Mouse (Mus musculus) cerebellum, adult 2 months (tissue): ENCODE results near the gene Rsg1.

Experiments used
- CTCF ChIP-seq: fragments of 200-500 bp; IDR thresholded peaks from 2 replicates; pipeline ENCODE4 v1.5.1; 2011; ENCODE audit warnings: low read depth, mild to moderate bottlenecking, control low read depth, low read length, moderate library complexity, borderline replicate concordance; ENCODE audit not compliant: insufficient read depth
- POLR2A ChIP-seq: fragments of 200-500 bp; IDR thresholded peaks from 2 replicates; pipeline ENCODE4 v1.6.1; 2011; ENCODE audit warnings: low read length, control low read depth, borderline replicate concordance; ENCODE audit not compliant: insufficient read depth

DNA sequence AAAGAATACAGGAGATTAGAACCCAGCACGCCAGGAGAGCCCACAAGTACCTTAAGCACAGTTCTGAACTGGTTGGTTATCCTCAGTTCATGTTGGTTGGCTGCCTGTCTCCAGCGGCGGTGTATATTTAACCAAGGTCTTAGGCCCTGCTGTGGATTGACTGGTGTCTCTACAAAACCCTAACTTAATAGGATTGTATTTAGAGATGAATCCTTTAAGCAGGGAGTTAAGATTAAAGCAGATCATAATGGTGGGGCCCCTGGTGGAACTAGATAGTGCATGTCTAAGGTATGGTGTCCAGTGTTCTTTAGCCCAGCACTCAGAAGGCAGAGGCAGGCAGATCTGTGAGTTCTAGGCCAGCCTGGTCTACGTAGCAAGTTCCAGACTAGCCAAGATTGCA lies 2.1 kb upstream of the Rsg1 start:
- TF ChIP-seq CTCF (no peak), POLR2A (no peak)
